Mouse (Mus musculus): ENCODE data around the gene Sel1l.

Sel1l gene

GRCm38 (mm10) chr12:91778211-91779003, 70.5 kb downstream of the Sel1l start:
- no peak for DNase-seq (ENCODE audit: low spot score)

- no peak for DNase-seq (ENCODE audit: low spot score)
Measured at GRCm38 (mm10) chr12:91776342-91776741, 72.6 kb downstream of the Sel1l start.

- no peak for DNase-seq (ENCODE audit: low spot score)
Measured at GRCm38 (mm10) chr12:91774811-91775284, 74.1 kb downstream of the Sel1l start.

- DNase-seq (ENCODE audit: low spot score) = no peak
Measured at GRCm38 (mm10) chr12:91768871-91769270, 80.1 kb downstream of the Sel1l start.

- no peak for DNase-seq (ENCODE audit: low spot score)
Measured at GRCm38 (mm10) chr12:91768176-91768575, 80.8 kb downstream of the Sel1l start.

- DNase-seq (ENCODE audit: low spot score) = peak; percentile 66
Measured at GRCm38 (mm10) chr12:91766338-91767107, 82.4 kb downstream of the Sel1l start.

GRCm38 (mm10) chr12:91765504-91765903, 83.5 kb downstream of the Sel1l start:
- no peak for DNase-seq (ENCODE audit: low spot score)

- no peak for DNase-seq (ENCODE audit: low spot score)
Measured at GRCm38 (mm10) chr12:91765054-91765453, 83.9 kb downstream of the Sel1l start.

GRCm38 (mm10) chr12:91764471-91764870, 84.5 kb downstream of the Sel1l start:
- DNase-seq (ENCODE audit: low spot score) = no peak

GRCm38 (mm10) chr12:91759836-91760235, 89.1 kb downstream of the Sel1l start:
- DNase-seq (ENCODE audit: low spot score) = no peak

- DNase-seq (ENCODE audit: low spot score) = no peak
Measured at GRCm38 (mm10) chr12:91757854-91758562, 90.9 kb downstream of the Sel1l start.

- DNase-seq (ENCODE audit: low spot score) = no peak
Measured at GRCm38 (mm10) chr12:91756562-91757166, 92.3 kb downstream of the Sel1l start.
